Mouse (Mus musculus): ENCODE data around the gene Flot1. TPM values are rescaled to one million over a fixed set of nuclear protein-coding genes. Genes with fewer than 3 reads are reported as not detected.

Flot1 gene
- polyA plus RNA-seq, 1 experiment = 52.7 TPM

DNA sequence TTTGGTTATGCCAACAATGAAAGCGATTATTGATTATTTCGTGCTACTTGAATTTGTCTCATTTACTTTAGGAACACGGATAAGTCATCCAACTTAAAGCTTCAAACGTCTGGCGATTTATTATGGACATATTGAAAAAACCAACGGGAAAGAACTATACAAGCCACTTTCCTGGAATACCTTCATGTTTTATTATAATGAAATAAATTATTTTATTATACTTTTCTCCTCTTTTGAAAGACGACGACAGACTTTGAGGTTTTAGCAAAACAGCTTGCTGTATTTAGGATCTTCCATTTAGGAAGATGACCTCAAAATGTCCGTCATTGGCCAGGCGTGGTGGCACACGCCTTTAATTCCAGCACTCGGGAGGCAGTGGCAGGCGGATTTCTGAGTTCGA lies 17.5 kb downstream of the Flot1 start:
- Histone ChIP-seq H3K27ac (ENCODE audit: insufficient read depth, low read depth, low read length) (peak overlapping the region; percentile 51), H3K4me1 (ENCODE audit: control insufficient read depth, insufficient read depth, low read length) (peaks cover 12% of the 10 kb centered on the region), H3K4me3 (ENCODE audit: insufficient read depth, low read length) (peak overlapping the region; percentile 27; the same call in 1 of the 2 replicates)
- TF ChIP-seq POLR2A (IDR thresholded peaks at IDR 0.05; ENCODE audit: borderline replicate concordance, low read depth, low read length) = no peak
- TF ChIP-seq CTCF (IDR thresholded peaks at IDR 0.05; ENCODE audit: low read depth, low read length) = no peak

DNA sequence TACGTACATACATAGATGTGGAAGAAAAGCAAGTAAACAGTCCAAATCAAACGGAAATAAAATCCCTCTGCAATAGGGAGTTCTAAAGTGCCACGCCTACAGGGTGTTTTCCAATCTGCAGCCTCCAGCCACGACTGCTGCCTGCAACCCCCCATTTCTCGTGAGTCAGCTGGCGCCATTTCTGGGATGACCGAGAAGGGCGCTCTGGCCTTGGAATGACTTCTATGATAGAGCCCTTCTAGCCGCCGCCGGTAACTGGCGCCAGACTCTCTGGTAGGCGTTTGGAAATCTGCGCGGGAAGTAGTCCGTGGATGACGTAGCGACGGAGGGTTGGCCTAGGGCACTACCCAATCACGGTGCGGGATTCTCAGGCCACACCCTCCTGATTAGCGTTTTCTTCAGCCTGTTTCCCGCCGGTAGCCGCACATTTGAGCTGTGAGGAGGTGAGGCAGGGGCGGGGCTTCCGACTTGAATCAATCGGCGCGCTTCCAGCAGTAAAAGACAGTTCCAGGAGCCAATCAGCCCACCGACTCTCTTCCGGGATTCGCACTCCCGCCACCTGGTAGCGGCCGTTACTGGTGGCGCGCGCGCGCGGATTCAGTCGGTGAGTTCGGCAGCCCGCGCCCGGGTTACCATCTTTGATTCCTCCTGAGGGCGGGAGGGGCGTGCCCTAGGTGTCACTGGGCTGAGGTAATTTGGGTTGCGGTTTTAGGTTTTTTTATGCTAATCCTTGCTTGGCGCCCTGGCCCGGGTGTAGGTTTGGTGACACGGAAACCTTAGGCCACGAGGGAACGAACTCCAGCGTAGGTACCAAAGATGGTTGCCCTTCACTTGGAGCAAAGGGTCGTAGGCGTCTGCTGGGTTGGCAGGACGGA lies 18.3 kb downstream of the Flot1 start, which contains the start of gene Mdc1:
TSS of gene Mdc1 (plus strand) at position 440 of the 875 bp plus-strand sequence.
- Histone ChIP-seq H3K4me3 (ENCODE audit: insufficient read depth, low read length) (peak within 1 kb of the TSS; percentile 69), H3K4me1 (ENCODE audit: control insufficient read depth, insufficient read depth, low read length) (peaks cover 10% of the 10 kb centered on the region), H3K27ac (ENCODE audit: insufficient read depth, low read depth, low read length) (peak within 1 kb of the TSS; percentile 51)
- no peak for TF ChIP-seq CTCF (IDR thresholded peaks at IDR 0.05; ENCODE audit: low read depth, low read length)
- TF ChIP-seq POLR2A (IDR thresholded peaks at IDR 0.05; ENCODE audit: borderline replicate concordance, low read depth, low read length) = 0 out of 2 replicates have a peak, but pooled peaks have one; percentile 57

DNA sequence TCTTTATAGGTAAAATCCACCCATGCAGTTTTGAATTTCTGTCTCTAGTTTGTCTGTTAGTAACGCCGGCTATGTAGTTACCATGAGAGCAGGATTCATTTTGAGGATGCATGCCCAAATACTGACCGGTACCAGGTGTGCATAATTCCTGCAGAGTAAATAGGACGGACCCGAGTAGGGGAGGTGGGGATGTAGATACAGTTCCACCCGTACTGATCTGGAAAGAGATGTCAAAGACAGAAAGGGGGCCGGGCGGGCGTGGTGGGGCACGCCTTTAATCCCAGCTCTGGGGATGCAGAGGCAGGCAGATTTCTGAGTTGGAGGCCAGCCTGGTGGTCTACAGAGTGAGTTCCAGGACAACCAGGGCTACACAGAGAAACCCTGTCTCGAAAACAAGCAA lies 19.0 kb downstream of the Flot1 start:
- Histone ChIP-seq H3K4me3 (ENCODE audit: insufficient read depth, low read length) (peak overlapping the region; percentile 69), H3K4me1 (ENCODE audit: control insufficient read depth, insufficient read depth, low read length) (peaks cover 10% of the 10 kb centered on the region), H3K27ac (ENCODE audit: insufficient read depth, low read depth, low read length) (peak overlapping the region; percentile 48)
- TF ChIP-seq CTCF (IDR thresholded peaks at IDR 0.05; ENCODE audit: low read depth, low read length) (no peak), POLR2A (IDR thresholded peaks at IDR 0.05; ENCODE audit: borderline replicate concordance, low read depth, low read length) (no peak)

DNA sequence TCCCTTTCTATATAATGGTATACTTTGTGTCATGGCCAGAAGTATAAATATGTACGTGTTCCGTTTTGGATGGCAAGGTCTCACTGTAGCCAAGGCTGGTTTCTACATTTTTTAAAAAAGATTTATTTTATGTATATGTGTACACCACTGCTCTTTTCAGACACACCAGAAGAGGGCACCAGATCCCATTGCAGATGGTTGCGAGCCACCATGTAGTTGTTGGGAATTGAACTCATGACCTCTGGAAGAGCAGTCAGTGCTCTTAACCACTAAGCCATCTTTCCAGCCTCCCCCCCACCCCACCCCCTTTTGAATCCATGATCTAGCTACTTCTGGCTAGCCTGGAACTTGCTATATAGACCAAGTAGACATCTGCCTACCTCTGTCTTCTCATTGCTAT lies 20.5 kb downstream of the Flot1 start:
- TF ChIP-seq POLR2A (IDR thresholded peaks at IDR 0.05; ENCODE audit: borderline replicate concordance, low read depth, low read length) (no peak), CTCF (IDR thresholded peaks at IDR 0.05; ENCODE audit: low read depth, low read length) (peak; percentile 41; the same call in 1 of the 2 replicates)

DNA sequence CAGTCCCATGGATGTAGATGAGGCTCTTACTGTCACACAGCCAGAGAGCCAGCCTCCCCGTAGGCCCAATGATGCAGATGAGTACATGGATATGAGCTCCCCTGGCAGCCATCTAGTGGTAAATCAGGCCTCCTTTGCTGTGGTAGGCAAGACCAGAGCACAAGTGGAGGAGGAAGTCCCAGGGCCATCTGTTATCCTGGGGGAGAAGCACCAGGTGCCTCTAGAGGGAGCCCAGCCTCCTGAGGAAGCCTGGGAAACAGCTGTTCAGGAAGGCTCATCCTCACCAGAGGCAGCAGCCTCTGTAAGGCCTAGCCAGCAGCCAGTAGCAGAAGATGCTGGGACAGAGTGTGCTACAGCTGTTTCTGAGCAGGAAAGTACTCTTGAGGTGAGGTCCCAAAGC lies 25.1 kb downstream of the Flot1 start:
- Histone ChIP-seq H3K4me3 (ENCODE audit: insufficient read depth, low read length) (no peak overlapping the region), H3K4me1 (ENCODE audit: control insufficient read depth, insufficient read depth, low read length) (no peaks in the 10 kb centered on the region), H3K27ac (ENCODE audit: insufficient read depth, low read depth, low read length) (no peak overlapping the region)
- TF ChIP-seq POLR2A (IDR thresholded peaks at IDR 0.05; ENCODE audit: borderline replicate concordance, low read depth, low read length) = no peak
- TF ChIP-seq CTCF (IDR thresholded peaks at IDR 0.05; ENCODE audit: low read depth, low read length) = no peak

More for the DNA sequence above, 20.5 kb downstream of the Flot1 start:
- no peak overlapping the region for H3K4me3 ChIP-seq (ENCODE audit: insufficient read depth, low read length)
- no peak overlapping the region for H3K27ac ChIP-seq (ENCODE audit: insufficient read depth, low read depth, low read length)
- peaks cover 10% of the 10 kb centered on the region for H3K4me1 ChIP-seq (ENCODE audit: control insufficient read depth, insufficient read depth, low read length)

DNA sequence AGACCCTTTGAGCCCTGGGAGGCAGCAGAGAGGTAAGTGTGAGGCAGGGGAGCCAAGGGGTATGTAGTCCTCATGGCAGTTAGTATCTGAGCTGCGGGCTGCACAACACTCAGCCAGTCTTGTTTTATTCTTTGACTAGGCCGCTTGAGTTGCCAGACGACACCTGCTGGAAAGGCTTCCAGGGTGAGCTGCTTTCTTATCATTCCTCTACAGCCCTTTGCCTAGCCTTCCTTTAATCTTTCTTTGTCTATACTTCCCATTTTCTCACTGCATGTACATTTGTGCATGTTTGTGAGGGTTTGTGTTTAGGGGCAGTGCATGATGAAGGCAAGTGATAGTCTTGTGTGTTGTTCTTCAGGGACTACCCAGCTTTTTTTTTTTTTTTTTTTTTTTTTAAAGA lies 27.9 kb downstream of the Flot1 start:
- Histone ChIP-seq H3K4me3 (ENCODE audit: insufficient read depth, low read length) (no peak overlapping the region), H3K27ac (ENCODE audit: insufficient read depth, low read depth, low read length) (no peak overlapping the region), H3K4me1 (ENCODE audit: control insufficient read depth, insufficient read depth, low read length) (peaks cover 7% of the 10 kb centered on the region)
- TF ChIP-seq POLR2A (IDR thresholded peaks at IDR 0.05; ENCODE audit: borderline replicate concordance, low read depth, low read length) = no peak
- TF ChIP-seq CTCF (IDR thresholded peaks at IDR 0.05; ENCODE audit: low read depth, low read length) = no peak

DNA sequence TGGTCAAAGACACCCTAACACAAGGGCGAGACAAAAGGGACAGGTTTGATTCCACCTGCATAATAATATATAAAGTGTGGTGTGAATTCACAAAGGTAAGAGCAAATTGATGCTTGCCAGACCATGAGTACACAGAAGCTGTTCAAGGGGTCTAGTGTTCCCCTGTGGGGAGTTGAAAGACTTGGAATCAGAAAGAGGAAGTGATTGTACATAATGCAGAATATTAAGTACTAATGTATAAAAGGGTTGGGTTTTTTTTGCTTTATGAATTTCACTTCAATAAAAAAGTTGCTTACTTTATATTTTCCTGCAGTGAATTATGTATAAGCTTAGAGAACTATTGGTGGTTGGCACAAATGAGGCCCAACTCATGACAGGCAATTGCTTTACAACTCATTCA lies 36.3 kb downstream of the Flot1 start:
- TF ChIP-seq CTCF (IDR thresholded peaks at IDR 0.05; ENCODE audit: low read depth, low read length) (no peak), POLR2A (IDR thresholded peaks at IDR 0.05; ENCODE audit: borderline replicate concordance, low read depth, low read length) (no peak)
- no peak overlapping the region for H3K4me3 ChIP-seq (ENCODE audit: insufficient read depth, low read length)
- H3K27ac ChIP-seq (ENCODE audit: insufficient read depth, low read depth, low read length) = peak overlapping the region; percentile 46
- H3K4me1 ChIP-seq (ENCODE audit: control insufficient read depth, insufficient read depth, low read length) = peaks cover 26% of the 10 kb centered on the region

DNA sequence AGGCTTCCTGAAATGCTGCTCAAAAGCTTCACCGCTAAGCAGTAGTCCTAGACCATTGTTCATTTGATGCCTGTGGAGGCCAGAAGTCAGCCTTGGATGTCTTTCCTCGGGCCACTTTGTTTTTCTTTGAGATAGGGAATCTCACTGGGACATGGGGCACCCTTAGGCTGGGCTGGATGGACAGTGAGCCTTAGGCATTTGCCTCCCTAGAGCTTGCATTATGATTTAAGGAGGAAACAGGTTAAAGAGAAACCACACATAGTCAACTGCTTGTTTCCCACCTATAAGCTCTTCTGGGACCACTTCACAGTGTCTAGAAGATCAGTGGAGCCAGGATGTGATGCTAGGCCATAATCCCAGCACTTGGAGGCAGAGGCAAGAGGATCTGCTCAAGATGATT lies 36.8 kb downstream of the Flot1 start:
- Histone ChIP-seq H3K4me1 (ENCODE audit: control insufficient read depth, insufficient read depth, low read length) (peaks cover 28% of the 10 kb centered on the region), H3K27ac (ENCODE audit: insufficient read depth, low read depth, low read length) (peak overlapping the region; percentile 46), H3K4me3 (ENCODE audit: insufficient read depth, low read length) (no peak overlapping the region)
- TF ChIP-seq CTCF (IDR thresholded peaks at IDR 0.05; ENCODE audit: low read depth, low read length) = no peak
- TF ChIP-seq POLR2A (IDR thresholded peaks at IDR 0.05; ENCODE audit: borderline replicate concordance, low read depth, low read length) = no peak

DNA sequence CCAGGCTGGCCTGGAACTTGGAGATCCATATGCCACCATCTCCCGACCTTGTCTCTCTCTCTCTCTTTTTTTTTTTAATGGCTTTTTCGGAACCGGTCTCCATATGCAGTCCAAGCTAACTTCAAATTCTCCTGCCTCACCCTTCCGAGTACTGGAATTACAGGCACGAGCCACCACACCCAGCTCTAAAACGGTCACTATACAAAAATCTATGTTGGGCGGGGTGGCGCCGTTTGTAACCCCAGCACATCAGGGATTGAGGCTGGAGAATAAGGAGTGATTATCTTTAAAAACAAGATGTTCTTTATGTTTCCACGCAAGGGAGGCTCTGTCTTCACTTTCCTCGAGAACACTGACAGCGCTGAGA lies 37.8 kb downstream of the Flot1 start:
- TF ChIP-seq POLR2A (IDR thresholded peaks at IDR 0.05; ENCODE audit: borderline replicate concordance, low read depth, low read length) (no peak), CTCF (IDR thresholded peaks at IDR 0.05; ENCODE audit: low read depth, low read length) (no peak)
- Histone ChIP-seq H3K4me1 (ENCODE audit: control insufficient read depth, insufficient read depth, low read length) (peaks cover 28% of the 10 kb centered on the region), H3K27ac (ENCODE audit: insufficient read depth, low read depth, low read length) (no peak overlapping the region), H3K4me3 (ENCODE audit: insufficient read depth, low read length) (peak overlapping the region; percentile 87)

DNA sequence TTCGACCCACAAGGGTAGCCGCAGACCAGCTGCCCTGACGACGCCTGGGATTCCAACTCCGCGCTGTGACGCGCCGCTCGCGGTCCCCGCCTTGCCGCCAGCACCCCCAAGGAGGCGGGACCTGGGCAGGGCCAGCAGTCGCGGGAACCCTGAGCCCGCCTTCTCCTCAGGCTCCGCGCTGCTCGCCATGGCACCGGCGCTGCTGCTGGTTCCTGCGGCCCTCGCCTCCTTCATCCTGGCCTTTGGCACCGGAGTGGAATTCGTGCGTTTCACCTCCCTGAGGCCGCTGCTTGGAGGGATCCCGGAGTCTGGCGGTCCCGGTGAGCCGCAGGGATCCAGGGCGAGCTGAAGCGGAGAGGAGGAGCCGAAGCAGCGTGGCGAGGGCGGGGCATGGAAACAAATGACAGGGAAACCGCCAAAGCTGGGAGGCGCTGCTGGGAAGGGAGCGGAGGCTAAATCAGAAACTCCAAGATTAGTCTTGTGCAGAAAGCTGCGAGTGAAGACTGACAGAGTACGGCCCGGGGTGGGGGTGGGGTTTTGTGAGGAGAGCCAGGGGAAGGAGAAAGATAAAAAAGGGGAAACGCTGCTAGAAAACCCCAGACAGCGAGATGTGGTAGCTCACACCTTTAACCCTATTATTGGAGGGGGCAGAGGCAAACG lies 38.3 kb downstream of the Flot1 start, which contains the start of gene Nrm:
TSS of gene Nrm (plus strand) at position 121 of the 660 bp plus-strand sequence.
- Histone ChIP-seq H3K27ac (ENCODE audit: insufficient read depth, low read depth, low read length) (peak within 1 kb of the TSS; percentile 65), H3K4me3 (ENCODE audit: insufficient read depth, low read length) (peak within 1 kb of the TSS; percentile 87), H3K4me1 (ENCODE audit: control insufficient read depth, insufficient read depth, low read length) (peaks cover 28% of the 10 kb centered on the region)
- no peak for TF ChIP-seq CTCF (IDR thresholded peaks at IDR 0.05; ENCODE audit: low read depth, low read length)
- no peak for TF ChIP-seq POLR2A (IDR thresholded peaks at IDR 0.05; ENCODE audit: borderline replicate concordance, low read depth, low read length)
